Mouse (Mus musculus) frontal cortex, postnatal 36 days (tissue): Measurements from ENCODE around the gene Anks1b.

Source experiments
- DNase-seq, 2 experiments: peaks; one replicate each; pipeline ENCODE4 v3.0.0; 2022; ENCODE audit warnings: low spot score in 2 of 2

Anks1b gene

DNA sequence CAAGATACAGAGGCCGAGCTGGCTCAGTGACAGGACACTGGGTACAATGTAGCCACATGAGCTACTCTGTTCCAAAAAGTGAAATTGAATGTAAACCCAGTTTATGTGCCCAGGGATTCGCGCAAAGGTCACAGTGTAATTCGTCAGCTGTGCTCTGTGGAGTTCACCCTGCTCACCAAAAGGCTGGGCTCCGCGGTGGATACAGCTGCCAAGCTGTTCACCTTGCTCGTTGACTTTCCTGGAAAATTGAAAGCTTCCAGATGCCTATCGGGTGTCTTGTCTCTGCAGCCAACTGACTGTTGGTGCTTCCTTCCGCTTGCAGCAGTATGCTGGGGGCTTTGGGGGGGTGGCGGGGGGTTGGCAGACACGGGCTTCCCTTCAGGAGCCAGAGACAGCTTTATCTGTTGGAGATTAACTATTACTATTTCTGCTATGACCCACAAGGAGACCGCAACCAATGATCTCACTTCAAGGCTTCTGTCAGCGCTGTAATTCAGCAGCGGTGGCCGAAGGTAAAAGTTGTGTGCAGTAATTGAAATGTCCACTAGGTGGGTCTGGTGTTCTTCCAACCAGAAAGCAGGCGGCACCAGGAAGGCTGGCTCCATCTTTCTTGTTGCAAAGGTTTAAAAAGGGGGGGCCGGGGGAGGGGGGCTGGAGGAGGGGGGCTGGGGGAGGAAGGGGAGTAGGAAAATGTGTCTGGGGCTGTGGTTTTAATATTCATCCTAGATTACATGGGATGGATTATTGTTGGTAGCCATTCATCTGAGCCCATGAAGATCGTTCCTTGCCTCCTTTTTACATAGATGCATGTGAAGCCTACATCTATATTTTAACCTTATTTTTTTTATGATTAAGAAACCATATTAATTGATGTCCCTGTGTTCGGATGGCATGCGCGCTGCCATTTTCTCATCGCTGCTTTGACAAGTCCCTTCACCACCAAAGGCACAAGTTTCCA lies 855.4 kb downstream of the Anks1b start:
- DNase-seq = peak; percentile 67 to 85

GRCm38 (mm10) chr10:90729527-90729926 lies 856.2 kb downstream of the Anks1b start:
- DNase-seq = no peak

DNA sequence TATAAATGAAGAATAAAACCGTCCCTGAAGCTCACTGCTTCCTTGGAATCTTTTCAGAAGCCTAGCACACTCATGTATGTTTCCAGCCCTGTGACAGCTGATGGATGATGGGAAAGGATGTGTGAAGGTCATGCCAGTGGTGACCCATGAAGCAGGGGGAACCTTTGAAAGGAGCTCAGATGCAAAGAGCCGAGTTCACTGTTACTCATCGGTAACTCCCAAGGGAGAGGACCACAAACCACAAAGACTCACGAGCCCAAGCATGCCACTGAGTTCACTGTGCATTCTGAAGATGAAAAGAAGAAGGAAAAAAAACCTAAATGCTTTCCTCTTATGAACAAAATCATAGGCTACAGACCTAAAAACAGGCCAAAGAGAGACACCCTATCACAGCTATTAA lies 859.5 kb downstream of the Anks1b start:
- no peak for DNase-seq

GRCm38 (mm10) chr10:90733632-90734031 lies 860.3 kb downstream of the Anks1b start:
- no peak for DNase-seq

GRCm38 (mm10) chr10:90738475-90738874 lies 865.2 kb downstream of the Anks1b start:
- DNase-seq = no peak

DNA sequence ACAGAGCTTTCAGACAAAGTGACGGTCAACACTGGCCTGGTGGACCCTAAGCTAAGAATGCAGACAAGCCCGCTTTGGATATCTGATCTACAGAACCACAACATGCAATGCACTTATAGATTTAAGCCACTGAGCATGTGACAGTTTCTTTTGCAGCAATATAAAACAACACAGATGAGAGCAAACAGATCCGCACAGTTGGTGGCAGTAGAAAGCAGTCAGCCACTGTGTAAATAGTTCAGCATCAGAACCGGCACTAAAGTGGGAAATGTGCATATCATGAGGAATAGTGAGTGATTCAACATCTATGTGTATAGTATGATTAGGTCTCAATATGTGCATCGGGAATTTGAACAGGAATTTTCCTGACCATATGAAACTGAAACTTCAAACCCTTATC lies 867.6 kb downstream of the Anks1b start:
- DNase-seq = no peak

DNA sequence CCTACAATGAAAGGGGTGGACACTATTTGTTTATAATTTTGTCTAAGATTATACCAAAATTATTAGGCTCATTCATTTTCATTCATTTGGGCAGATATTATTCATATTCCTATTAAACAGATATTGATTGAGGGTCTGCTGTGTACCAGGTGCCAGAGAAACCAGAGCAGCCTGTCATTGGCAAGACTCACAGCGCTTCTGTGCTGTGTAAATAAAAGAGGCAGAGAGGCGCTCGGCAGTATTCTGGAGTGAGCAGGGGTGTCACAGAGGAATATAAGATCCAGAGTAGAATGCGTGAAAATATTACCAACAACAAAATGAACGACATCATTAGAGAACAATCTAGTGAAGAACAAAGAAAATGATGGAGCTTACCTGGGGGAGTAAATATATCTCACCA lies 878.6 kb downstream of the Anks1b start:
- no peak for DNase-seq

DNA sequence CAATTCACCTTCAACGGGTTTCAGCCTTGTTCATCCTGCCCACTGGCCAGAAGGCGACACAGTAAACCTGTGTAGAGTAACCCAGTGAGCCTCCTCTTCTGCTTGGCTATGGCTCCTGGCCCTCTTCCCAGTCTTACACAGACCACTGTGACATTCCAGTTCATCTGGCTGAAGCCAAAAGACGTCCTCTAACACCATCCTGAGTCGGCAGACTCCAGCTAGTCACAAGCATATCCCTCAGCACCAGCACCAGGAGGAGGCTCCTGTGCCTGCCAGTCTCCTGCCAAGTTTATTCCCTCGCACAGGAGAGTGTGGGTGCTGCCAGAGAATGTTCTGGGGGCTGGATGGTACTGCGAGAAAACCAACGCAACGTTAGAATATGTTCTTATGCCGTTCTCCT lies 879.8 kb downstream of the Anks1b start:
- peak; percentile 75 to 80 for DNase-seq

DNA sequence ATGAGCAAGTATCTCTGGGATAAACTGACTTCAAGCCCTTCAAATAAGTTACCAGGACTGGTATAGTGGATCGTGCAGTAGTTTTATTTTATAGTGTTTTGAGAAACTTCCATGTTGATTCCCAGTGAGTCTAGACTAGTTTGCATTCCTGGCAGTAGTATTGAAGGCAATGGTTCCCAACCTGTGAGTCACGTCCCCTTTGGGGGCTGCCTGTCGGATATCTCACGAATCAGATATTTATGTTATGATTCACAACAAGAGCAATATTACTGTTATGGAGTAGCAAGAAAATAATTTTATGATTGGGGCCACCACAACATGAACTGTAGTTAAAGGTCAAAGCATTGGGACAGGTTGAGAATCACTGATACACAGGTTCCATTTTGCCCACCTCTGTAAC lies 884.5 kb downstream of the Anks1b start:
- no peak for DNase-seq

GRCm38 (mm10) chr10:90759929-90760328 lies 886.6 kb downstream of the Anks1b start:
- DNase-seq = no peak

GRCm38 (mm10) chr10:90766261-90766660 lies 893.0 kb downstream of the Anks1b start:
- no peak for DNase-seq

- no peak for DNase-seq
Measured at GRCm38 (mm10) chr10:90770403-90770955, 897.2 kb downstream of the Anks1b start.

GRCm38 (mm10) chr10:90771046-90771445 lies 897.7 kb downstream of the Anks1b start:
- DNase-seq = no peak

- no peak for DNase-seq
Measured at GRCm38 (mm10) chr10:90771471-90772226, 898.3 kb downstream of the Anks1b start.

- DNase-seq = no peak
Measured at GRCm38 (mm10) chr10:90779561-90780400, 906.5 kb downstream of the Anks1b start.

GRCm38 (mm10) chr10:90784981-90785650 lies 911.8 kb downstream of the Anks1b start:
- DNase-seq = no peak

- no peak for DNase-seq
Measured at GRCm38 (mm10) chr10:90785680-90786079, 912.4 kb downstream of the Anks1b start.

GRCm38 (mm10) chr10:90803112-90803511 lies 929.8 kb downstream of the Anks1b start:
- DNase-seq = no peak

DNA sequence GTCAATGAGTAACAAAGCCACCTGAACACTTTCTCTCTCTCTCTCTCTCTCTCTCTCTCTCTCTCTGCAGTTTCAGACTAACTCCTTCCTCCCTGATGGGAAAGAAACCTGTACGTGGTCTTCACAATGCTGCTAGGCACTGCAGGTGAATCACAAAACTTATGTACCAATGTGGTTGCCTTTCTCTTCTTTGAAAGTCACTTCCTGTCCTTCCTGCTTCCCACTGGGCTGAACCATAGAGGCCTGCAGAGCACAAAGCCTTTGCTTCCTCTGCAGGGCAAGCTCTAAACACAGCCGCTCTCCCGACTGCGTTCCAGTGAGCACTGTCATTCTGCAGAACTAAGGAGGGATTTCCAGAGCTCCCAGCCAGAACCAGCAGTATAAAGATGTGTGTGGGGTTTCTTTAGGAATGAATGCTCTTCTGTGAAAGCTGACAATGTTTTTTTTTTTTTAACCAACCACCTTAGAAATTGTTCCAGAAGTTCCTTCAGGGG lies 931.3 kb downstream of the Anks1b start:
- no peak for DNase-seq

DNA sequence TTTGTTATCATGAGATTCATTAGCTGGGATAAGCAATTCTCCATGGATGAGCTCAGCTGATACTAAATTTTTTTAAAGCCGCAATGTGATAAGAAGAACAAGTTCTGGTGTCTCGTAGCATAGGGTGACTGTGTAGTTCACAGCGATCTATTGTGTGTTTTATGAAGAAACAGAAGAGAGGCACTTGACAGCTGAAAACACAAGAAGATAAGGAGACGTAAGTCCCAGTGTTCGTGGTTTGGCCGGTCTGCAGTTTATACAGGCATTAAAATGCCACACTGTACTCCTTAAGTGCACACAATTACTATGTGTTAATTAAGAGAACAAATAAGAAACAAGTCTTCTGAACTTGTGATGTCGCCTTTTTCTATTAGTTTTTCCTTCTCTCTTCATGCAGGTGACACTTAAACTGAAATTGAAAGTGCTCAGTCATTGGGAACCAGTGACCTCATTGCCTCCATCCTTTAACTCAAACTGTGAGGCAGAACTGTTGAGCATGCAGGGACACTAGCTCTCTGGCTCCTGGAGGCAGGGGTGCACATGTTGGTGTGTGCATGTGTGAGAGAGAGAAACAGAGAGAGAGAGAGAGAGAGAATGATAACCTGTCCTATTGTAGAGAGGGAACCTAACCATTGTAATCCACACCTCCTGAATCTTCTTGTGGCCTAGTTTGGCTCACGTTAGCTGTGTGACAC lies 935.5 kb downstream of the Anks1b start:
- no peak for DNase-seq
